Mouse (Mus musculus) limb, embryonic 14.5 days (tissue): ENCODE results near the gene Alkbh5. TPM values are rescaled to one million over a fixed set of nuclear protein-coding genes. Genes with fewer than 3 reads are reported as not detected.

Experiments
- ATAC-seq: fragments of 200-750 bp; cut with Nextera tagmentation; 2 replicates; pipeline ENCODE4 v1.8.0; 2017; ENCODE audit warnings: low read depth, moderate number of reproducible peaks, moderate TSS enrichment; ENCODE audit not compliant: low FRiP score
- DNase-seq: peaks from one replicate; pipeline ENCODE4 v3.0.0-alpha.2; 2015; ENCODE audit warnings: low spot score
- H3K27ac ChIP-seq: fragments of 300-500 bp; sonication (generic); replicated peaks from 2 replicates; pipeline ENCODE4 v1.5.1; 2014; ENCODE audit warnings: low read depth, mild to moderate bottlenecking, low read length, moderate library complexity, mixed read lengths
- H3K27me3 ChIP-seq: fragments of 300-500 bp; sonication (generic); 2 replicates; pipeline ENCODE4 v1.6.1; 2014; ENCODE audit warnings: low read length, mixed read lengths; ENCODE audit not compliant: control insufficient read depth, insufficient read depth
- H3K36me3 ChIP-seq: fragments of 300-500 bp; sonication (generic); 2 replicates; pipeline ENCODE4 v1.6.1; 2014; ENCODE audit warnings: mild to moderate bottlenecking, low read length, moderate library complexity, mixed read lengths; ENCODE audit not compliant: control insufficient read depth, insufficient read depth
- H3K4me1 ChIP-seq: fragments of 300-500 bp; sonication (generic); 2 replicates; pipeline ENCODE4 v1.6.1; 2014; ENCODE audit warnings: antibody characterized with exemption, low read length, mixed read lengths; ENCODE audit not compliant: control insufficient read depth, insufficient read depth
- H3K4me2 ChIP-seq: fragments of 300-500 bp; sonication (generic); replicated peaks from 2 replicates; pipeline ENCODE4 v1.6.1; 2014; ENCODE audit warnings: low read depth, mild to moderate bottlenecking, low read length, moderate library complexity; ENCODE audit not compliant: severe bottlenecking
- H3K4me3 ChIP-seq: fragments of 300-500 bp; sonication (generic); replicated peaks from 2 replicates; pipeline ENCODE4 v1.5.1; 2014; ENCODE audit warnings: low read length
- H3K9ac ChIP-seq: fragments of 300-500 bp; sonication (generic); 2 replicates; pipeline ENCODE4 v1.6.1; 2014; ENCODE audit warnings: mild to moderate bottlenecking, low read depth, low read length, moderate library complexity; ENCODE audit not compliant: severe bottlenecking
- H3K9me3 ChIP-seq: fragments of 300-500 bp; sonication (generic); 2 replicates; pipeline ENCODE4 v1.6.1; 2016; ENCODE audit warnings: low read length; ENCODE audit not compliant: control insufficient read depth
- POLR2A ChIP-seq: fragments of 200-500 bp; IDR thresholded peaks from 2 replicates; pipeline ENCODE4 v1.8.0; 2012; ENCODE audit warnings: inconsistent platforms, mild to moderate bottlenecking, moderate library complexity, borderline replicate concordance; ENCODE audit not compliant: insufficient read depth, insufficient read length; ENCODE audit errors: extremely low read depth
- WGBS: fragments of 180-500 bp; shearing (Covaris S2); extraction: QIAGEN DNeasy Blood & Tissue Kit; methylation state at CpG from one replicate; pipeline ENCODE4 v1.1.7; 2014; 5-methylcytosine and 5-hydroxymethylcytosine counted together
- polyA plus RNA-seq, 2 experiments: library from polyadenylated mRNA; depleted of rRNA in 1 of 2; stranded (reverse) in 1 of 2; unstranded in 1 of 2; fragments of >200 nt; fragmentation: Nextera tagmentation in 1 of 2; extraction: Ambion mirVana in 1 of 2; gene quantifications; 2 replicates each; pipeline versions ENCODE4 v1.2.1 to v1.2.3; 2012 to 2014

Gene Alkbh5
- 19.3 and 24.0 TPM in 2 replicates for polyA plus RNA-seq (2012; rRNA removed)
- 30.2 and 31.9 TPM in 2 replicates for polyA plus RNA-seq (2014; fragmentation: Nextera tagmentation; extraction: Ambion mirVana)

DNA sequence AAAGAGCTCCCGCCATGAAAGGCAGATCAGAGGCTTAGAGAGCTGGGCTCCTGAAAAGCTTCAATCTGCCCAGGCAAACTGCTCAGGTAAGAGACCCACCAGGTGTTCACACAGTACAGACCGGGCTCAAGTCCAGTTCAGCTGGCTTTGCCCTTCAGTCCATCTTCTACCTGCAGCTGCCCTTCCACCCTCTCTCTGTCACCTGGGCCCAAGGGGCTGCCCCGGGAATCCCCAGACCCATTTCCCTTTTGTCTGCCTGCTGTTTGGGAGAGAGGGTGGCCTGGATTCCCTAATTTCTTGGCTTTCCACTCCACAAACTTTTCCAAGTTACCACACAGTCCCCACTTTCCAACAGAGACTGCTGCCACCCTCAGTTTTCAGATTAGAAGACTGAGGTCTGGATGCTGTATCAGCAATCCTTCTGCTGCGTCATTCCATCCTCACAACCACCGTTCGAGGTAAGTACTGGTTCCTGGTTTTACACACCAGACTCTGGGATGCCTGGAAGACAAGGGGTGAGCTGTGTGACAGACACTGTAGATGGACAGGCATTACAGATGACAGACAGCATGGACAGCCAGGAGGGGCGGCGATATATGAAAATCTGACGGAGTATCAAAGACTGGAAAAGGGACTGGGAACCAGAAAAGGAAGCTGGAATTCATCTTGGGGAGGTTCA is at the start of gene Alkbh5:
TSS of gene Alkbh5 (plus strand) at position 202 of the 679 bp plus-strand sequence.
- peak within 1 kb of the TSS; percentile 91 for H3K4me2 ChIP-seq
- WGBS, result 21% methylated on average over 9 of the region's 9 CpGs
- H3K27me3 ChIP-seq, result no peaks in the 10 kb centered on the region
- peak; percentile 27 for DNase-seq
- H3K9me3 ChIP-seq, result no peaks in the 10 kb centered on the region
- H3K9ac ChIP-seq, result peak within 1 kb of the TSS; percentile 89
- H3K36me3 ChIP-seq, result peaks cover 13% of the 10 kb centered on the region
- ATAC-seq, result no peak
- peak within 1 kb of the TSS; percentile 100 for H3K27ac ChIP-seq
- peak within 1 kb of the TSS; percentile 95 for H3K4me3 ChIP-seq
- TF ChIP-seq POLR2A, result no peak
- H3K4me1 ChIP-seq, result peaks cover 16% of the 10 kb centered on the region

DNA sequence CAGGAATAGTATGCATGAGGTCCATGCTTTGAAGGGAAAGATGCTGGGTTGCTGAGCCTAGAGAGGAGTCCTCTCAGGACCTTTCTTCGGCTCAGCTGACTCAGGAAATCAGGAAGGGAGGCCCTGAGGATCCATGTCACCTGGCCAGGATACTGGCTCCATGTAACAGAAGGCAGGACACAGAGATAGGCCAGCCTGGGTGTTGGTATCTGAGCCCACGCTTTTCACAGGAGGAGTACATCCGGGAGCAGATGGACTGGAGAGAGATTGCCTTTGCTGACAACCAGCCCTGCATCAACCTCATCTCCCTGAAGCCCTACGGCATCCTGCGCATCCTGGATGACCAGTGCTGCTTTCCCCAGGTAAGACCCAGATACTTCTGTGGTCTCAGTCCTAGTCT is 43.5 kb upstream of the Alkbh5 start:
- DNase-seq, result no peak
- ATAC-seq, result no peak
- Histone ChIP-seq H3K36me3 (no peaks in the 10 kb centered on the region), H3K27me3 (no peaks in the 10 kb centered on the region), H3K4me2 (no peak overlapping the region), H3K4me3 (no peak overlapping the region), H3K9ac (no peak overlapping the region), H3K4me1 (no peaks in the 10 kb centered on the region), H3K9me3 (no peaks in the 10 kb centered on the region), H3K27ac (no peak overlapping the region)
- WGBS, result 78% methylated on average over 5 of the region's 5 CpGs
- no peak for TF ChIP-seq POLR2A

GRCm38 (mm10) chr11:60495692-60496091 is 40.5 kb upstream of the Alkbh5 start:
- 60% methylated on average over 2 of the region's 2 CpGs for WGBS
- Histone ChIP-seq H3K27ac (no peak overlapping the region), H3K27me3 (no peaks in the 10 kb centered on the region), H3K36me3 (no peaks in the 10 kb centered on the region), H3K9me3 (no peaks in the 10 kb centered on the region), H3K4me1 (no peaks in the 10 kb centered on the region), H3K9ac (no peak overlapping the region), H3K4me2 (no peak overlapping the region), H3K4me3 (no peak overlapping the region)
- TF ChIP-seq POLR2A, result no peak
- no peak for DNase-seq
- ATAC-seq, result no peak

- no peak overlapping the region for H3K4me2 ChIP-seq
- TF ChIP-seq POLR2A, result no peak
- no peaks in the 10 kb centered on the region for H3K9me3 ChIP-seq
- H3K4me1 ChIP-seq, result peaks cover 3% of the 10 kb centered on the region
- DNase-seq (no peak), ATAC-seq (no peak)
- H3K36me3 ChIP-seq, result no peaks in the 10 kb centered on the region
- WGBS, result 77% methylated on average over 13 of the region's 13 CpGs
- H3K27ac ChIP-seq, result no peak overlapping the region
- no peak overlapping the region for H3K4me3 ChIP-seq
- no peak overlapping the region for H3K9ac ChIP-seq
- no peaks in the 10 kb centered on the region for H3K27me3 ChIP-seq
These were observed 28.9 kb upstream of the Alkbh5 start for GRCm38 (mm10) chr11:60507281-60507680.

DNA sequence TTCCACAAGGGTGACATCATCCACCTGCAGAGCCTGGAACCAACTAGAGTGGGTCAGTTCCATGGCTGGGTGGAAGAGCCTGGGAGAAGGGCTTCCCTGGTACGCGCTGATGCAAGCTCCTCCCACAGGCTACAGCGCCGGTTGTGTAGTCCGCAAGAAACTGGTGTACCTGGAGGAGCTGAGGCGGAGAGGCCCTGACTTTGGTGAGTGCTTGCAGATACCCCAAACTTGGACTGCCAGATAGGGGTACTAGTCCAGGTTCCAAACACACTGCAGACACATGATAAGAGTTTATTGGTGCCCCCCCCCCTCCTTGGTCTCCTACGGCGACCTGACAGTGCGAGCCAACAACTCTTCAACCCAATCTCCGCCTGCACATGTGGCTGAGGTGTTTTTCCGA is 27.2 kb upstream of the Alkbh5 start:
- WGBS, result 6% methylated on average over 11 of the region's 11 CpGs
- no peak for TF ChIP-seq POLR2A
- peak overlapping the region; percentile 40 for H3K4me3 ChIP-seq
- DNase-seq (no peak), ATAC-seq (no peak)
- H3K9ac ChIP-seq, result peak overlapping the region; percentile 52
- H3K9me3 ChIP-seq, result no peaks in the 10 kb centered on the region
- H3K36me3 ChIP-seq, result no peaks in the 10 kb centered on the region
- H3K4me2 ChIP-seq, result peak overlapping the region; percentile 78
- H3K27ac ChIP-seq, result no peak overlapping the region
- H3K27me3 ChIP-seq, result no peaks in the 10 kb centered on the region
- H3K4me1 ChIP-seq, result peaks cover 3% of the 10 kb centered on the region

- Histone ChIP-seq H3K27ac (no peak overlapping the region), H3K9ac (peak overlapping the region; percentile 52), H3K4me3 (peak overlapping the region; percentile 40), H3K4me2 (peak overlapping the region; percentile 78), H3K9me3 (no peaks in the 10 kb centered on the region), H3K4me1 (peaks cover 3% of the 10 kb centered on the region), H3K36me3 (no peaks in the 10 kb centered on the region), H3K27me3 (no peaks in the 10 kb centered on the region)
- no peak for DNase-seq
- peak; percentile 71; the same call in 1 of the 2 replicates for ATAC-seq
- TF ChIP-seq POLR2A, result no peak
- under 1% methylated on average over 25 of the region's 25 CpGs for WGBS
These were observed 26.7 kb upstream of the Alkbh5 start for GRCm38 (mm10) chr11:60509500-60509899.
